Mouse (Mus musculus) monocyte, adult 2 months (primary cell): ENCODE data around the gene Ube2s.
A peak's percentile ranks its signal among the peaks of the same experiment; 100 is the strongest.
"Not testable (repeated sequence)": the region's sequence is repeated elsewhere in the genome, so short reads cannot be mapped to it uniquely, and the experiment has no call there.

Experiments
- DNase-seq, 2 experiments: peaks; one replicate each; pipeline ENCODE4 v3.0.0; 2022; ENCODE audit warnings: low spot score in 2 of 2, low read depth in 1 of 2

The Ube2s gene

DNA sequence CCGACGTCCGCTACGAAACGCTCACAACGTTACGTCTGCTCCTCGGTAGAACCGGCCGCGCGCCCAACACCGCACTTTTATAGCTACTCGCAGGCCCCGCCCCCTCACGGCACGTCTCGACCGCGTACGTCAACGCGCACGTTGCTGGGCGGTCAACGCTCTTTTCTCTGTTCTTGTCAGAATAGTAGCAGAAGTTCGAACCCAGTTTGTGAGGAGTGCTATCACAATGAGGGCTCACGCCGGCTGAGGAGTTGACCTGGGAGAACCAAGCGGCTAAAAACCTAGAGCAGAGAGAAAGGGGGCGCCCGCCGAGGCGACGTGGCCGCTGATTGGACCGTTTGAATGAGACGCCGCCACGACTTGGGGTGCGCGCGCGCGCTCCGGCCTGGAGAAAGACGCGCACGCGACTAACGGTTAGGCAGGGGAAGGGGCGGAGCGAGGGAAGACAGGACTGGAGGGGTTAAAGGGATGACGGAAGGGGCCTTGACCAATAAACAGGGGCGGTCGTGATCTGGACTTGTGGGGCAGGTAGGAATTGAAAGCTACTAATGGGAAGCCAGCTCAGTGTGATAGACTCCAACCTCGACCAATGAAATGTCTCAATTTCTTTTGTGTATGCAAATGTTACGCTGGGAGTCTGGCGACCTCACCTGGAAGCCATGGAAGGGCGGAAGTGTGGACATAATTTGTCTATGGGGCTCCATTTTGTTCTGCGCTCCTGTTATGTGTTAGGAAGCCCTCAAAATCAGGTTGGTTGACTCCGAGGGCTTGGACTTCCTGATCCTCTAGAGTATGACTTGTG is at the start of gene Ube2s:
TSS of gene Ube2s (minus strand) at position 288 of the 802 bp plus-strand sequence.
- peak; percentile 96 to 97 for DNase-seq

DNA sequence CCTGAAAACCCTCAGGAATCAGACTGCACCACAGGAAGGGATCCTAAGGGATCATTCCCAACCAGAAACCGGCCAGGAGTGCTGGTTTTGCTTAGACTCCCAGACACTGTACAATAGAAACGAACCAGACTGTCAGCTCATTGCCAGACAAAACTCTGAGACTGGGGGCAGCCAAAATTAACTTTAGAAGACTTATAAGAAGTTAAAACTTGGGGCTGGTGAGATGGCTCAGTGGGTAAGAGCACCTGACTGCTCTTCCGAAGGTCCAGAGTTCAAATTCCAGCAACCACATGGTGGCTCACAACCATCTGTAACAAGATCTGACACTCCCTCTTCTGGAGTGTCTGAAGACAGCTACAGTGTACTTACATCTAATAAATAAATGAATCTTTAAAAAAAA is 48.5 kb upstream of the Ube2s start:
- not testable (repeated sequence) for DNase-seq

DNA sequence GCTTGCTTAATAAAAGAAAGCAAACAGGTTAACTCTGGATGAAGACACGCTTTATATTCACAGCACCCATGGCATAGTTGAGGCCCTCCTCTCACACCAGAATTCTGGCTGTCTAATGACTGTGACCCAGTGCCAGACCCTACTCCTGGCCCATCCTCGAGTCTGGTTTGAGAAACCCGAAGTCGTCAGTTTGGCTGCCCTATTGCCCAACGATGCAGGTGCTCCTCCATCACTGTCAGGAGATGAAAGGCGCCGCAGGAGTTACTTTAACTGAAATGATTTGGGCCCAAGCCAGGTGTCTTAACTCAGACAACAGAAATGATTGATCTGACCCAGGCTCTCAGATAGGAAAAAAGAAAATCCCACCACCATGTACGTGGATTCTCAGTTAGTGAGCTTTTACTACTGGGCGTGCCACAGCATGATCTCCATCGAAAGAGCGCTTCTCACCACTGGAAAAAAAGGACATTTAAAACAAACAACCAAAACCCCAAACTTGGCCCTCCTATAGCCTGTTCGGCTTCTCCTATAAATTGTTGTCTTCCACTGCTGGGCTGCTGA is 47.1 kb upstream of the Ube2s start:
- DNase-seq: no peak

DNA sequence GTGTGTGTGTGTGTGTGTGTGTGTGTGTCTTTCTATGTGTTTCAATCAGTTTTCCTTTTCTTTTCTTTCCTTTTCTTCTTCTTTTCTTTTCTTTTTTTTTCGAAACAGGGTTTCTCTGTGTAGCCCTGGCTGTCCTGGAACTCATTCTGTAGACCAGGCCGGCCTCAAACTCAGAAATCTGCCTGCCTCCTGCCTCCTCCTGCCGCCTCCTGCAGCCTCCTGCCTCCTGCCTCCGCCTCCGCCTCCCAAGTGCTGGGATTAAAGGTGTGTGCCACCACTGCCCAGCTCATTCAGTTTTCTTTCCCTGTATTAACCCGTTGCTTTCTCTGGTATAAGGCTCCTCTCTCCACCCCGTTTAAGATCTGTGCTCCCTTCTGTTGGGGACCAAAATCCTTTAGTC is 44.9 kb upstream of the Ube2s start:
- DNase-seq: no peak

DNA sequence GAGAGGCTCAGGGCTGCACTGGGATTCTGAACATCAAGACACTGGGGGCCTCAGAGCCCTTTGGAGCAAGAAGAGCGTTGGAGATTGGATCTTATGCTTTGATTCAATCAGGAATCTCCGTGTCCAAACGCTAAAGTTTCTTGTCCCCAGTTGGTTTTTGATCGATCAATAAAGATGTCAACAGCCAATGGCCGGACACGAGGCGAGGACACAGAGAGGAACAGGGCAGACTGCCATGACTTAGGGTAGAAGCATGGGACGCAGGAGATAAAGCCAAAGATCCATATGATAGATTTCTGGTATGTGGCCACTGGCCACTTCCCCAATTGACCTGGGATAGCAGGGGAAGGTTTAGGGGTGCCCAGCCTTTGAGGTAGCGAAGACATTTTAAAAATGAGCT is 44.1 kb upstream of the Ube2s start:
- no peak for DNase-seq

DNA sequence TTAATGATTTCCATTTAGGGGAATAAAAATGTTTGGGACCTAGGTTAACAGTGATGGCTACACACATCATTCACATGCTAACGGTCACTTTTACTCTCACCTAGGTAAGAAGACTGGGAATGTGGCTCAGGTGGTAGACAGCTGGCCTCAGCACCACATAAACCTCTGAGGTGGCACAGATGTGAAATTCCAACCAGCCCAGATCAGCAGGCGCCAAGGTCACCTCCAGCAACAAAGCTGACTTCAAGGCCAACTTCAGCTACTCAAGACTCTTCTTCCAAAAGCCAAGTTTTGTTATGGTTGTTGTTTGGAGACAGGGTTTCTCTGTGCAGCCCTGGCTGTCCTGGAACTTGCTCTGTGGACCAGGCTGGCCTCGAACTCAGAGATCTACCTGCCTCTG is 41.2 kb upstream of the Ube2s start:
- DNase-seq: no peak

DNA sequence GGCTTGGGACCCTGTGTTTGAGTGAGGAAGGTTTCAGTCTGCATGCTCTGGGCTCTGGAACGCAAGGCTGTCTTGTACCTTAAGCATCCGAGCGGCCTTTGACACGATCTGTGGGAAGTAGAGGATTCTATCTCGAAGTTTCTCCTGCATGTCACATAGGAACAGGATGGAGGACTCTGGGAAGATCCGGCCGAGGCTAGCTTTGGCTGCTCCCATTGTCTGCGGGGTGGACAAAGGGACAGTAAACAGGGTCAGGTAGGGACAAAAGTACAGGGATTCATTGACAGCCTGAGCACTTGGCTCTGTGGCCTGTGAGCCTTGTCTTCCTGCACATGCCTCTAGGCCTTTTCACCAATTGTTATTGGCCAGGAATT is 38.9 kb upstream of the Ube2s start:
- no peak for DNase-seq

DNA sequence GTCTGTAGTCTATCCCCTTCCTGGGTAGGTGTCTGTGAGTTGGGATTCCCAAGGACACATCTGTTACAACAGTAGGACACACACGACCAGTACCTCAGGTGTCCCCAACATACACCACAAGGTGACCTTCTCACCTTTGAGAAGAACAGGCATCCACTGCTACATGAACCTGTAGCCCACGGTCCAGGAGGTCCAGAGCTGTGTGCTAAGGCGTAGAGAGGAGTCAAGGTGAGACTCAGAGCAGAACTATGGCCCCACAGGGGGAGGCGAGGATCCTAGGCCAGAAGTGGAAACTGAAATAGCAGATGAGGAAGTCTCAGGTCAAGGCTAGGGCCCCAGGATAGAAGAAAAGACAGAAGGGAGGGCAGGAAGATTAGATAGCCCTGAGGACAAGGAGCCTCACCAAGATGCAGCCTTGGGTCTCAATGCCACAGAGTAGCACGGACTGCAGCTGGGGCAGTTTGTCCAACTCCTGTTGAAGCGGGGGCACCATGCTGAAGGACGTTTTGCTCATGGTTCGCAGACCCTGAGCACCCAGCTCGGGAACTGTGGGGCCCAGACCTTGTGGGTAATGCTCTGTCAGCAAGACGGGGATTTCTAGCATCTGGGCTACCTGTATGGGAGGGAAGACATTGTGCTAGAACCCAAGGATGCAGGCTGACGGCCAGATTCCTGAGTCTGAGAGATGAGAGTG is 38.4 kb upstream of the Ube2s start:
- DNase-seq: no peak

DNA sequence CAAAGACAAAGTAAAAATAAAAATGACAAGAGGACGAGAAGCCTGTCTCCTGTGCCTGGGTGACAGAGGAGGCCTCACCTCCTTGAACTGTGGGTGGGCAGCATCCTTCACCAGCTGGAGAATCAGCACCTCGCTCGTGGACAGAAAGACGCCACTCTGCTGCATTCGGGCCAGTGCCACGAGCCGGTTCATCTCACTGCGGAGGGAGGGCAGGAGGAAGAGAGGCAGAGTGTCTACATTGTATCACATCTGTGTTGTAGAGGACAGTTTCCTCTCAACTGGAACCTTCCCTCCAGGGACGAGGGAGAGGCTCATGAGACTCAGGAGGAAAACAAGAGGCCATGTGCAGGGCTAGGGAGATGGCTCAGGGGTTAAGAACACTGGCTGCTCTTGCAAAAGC is 37.0 kb upstream of the Ube2s start:
- DNase-seq: no peak

DNA sequence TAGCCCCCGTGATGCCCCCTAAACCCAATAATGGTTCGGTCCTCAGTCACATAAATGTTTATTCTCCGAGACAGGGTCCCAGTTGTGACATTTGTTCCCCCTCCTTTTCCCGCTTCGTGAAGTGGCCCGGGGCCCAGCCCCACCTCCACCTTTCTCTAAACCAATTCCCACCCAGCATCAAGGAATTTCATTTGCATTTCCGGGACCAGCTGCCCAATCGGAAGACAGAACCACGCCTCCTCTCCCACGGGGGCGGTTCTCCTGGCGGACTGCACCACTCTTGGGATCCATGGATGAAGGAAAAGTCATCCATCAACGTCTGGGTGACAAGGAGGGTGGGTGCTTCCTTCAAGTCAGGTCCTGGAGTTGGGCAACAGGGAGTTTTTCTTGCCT is 32.5 kb upstream of the Ube2s start:
- no peak for DNase-seq

DNA sequence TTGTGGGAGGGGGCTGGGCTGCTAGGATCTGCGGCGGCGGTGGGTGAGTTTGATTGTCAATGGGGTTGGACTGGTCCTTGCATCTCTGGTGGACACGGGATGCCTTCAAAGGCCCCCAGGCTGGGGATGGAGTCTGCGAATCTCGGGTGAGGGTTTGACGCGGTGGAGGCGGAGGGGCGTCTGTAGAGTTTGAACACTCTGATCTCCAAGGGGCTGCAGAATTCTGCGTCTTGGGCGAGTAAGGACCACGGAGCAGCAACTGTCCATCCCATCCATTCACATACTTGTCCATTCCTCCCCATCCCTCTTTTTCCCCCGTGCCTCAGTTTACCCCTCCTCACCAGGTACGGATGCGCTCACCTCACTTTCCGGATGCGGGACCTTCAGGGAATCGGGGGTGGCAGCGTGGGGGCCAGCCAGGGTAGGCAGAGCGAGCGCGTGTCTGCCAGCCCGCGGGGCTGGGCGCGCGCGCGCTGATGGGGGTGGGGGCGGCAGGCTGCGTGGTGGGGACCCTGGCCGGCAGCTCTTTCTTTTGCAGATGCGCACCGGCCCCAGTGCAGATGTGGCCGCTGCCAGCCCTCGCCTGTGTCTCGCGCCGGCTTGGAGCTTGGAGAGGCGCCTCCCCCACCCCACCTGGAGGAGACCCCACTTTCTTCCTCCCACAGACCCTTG is 32.0 kb upstream of the Ube2s start, which contains the start of gene Shisa7:
TSS of gene Shisa7 (minus strand) at position 452 of the 672 bp plus-strand sequence.
- no peak for DNase-seq

DNA sequence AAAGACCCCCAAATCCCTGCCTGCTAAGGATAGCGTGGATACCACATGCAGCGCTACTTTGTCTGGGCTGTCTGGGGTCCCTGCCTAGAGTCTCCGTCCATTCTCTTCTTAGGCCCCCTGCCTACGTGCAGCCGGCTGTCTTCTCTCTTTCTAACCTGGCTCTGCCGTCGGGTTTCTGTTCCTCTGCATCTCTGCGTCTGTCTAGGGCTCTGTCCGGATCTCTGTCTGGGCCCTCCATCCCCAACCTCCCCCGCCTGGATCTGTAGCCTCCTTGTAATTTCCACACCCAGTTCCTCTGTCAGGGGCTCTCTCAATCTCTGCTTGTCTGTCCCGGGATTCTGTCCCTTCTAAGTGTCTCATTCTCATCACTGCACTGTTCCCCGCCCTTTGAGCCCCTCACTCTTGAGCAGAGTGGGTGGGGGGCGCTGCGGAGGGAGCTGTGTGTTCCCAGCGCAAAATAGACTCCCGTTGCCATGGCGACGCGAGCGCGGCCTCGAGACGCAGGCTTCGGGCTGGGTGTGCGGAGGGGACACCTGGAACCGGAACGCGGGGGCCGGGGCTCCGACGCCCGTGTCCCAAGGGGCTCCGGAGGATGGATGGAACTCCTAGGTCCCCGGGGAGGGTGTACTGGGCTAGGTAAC is 31.3 kb upstream of the Ube2s start:
- DNase-seq: no peak

DNA sequence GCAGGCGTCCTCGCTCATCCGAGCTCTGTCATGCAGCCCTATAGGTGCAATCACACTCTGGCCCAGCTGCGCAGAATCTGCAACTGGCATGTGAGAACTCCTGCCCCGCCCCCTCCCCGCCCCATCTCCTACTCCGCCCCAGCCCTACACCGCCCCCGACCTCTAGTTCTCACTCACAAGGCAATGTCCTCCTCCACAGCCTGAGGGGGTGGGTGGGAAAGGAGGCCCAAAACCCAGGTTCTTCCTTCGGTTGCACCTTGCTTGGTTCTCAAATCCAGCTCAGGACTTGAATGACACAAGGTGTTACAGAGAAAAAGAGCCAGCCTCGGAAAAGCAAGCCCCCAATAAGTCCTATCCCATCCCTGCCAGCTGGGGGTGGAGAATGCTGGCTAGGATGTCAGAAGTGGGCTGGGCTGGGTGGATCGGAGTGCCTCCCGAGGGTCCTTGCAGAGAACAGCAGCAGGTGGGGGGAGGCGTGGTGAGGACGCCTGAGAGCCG is 30.3 kb upstream of the Ube2s start:
- no peak for DNase-seq

DNA sequence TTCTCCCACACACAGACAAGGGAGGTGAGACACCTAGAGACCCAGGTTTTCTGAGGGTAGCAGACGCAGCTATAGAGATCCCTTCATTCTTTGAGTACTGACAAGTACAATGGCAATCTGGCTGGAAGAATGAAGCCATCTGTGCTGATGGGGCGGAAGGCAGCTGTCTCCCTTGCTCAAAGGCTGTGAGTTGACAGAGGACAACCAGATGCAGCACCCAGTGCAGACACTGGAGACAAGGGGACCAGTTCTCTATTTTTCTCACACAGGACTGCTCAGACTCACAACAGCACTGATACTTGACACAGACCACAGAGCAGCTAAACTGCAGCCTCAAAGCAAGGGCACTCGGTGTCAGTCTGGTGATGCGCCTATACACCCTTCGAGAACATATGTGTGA is 29.7 kb upstream of the Ube2s start:
- no peak for DNase-seq

DNA sequence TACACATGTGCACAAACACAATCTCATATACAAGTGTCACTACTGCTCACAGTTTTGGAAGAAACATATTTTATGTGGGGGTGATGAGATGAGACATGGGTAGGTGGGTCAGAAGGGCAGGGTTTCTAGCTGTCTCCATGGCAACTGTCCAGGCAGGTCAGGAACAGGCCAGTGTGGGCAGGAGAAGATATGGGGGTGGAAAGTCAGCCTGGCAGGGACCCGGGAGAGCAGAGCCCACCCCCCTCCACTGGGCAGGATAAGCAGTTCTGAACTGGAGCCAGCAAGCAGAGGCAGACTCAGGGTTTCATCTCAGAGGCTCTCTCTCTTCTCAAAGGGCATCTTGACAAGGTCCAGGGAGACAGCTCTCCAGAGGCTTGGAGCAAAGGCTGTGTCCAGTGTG is 25.2 kb upstream of the Ube2s start:
- DNase-seq: no peak

DNA sequence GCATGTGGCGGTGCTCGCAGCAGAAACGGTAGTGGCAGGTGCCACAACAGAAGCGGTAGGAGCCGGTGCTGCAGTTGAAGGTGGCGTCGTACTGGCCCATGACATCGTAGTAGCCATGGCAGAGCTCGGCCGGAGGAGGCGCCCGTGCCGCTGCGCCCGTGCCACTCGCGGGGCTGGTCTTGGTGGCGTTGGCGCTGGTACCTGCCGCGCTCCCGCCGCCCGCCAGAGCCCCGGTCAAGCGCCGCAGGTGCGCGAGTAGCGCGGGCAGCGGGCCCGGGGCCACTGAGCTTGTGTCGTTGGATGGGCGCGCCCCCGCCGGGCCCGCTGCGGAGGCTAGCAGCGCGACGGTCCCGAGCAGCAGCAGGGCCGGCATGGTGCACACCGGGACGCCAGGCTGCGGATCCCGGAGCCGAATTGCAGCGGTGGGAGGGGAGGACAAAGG is 24.0 kb upstream of the Ube2s start:
- DNase-seq: peak in 1 of 2 experiments; percentile 31

DNA sequence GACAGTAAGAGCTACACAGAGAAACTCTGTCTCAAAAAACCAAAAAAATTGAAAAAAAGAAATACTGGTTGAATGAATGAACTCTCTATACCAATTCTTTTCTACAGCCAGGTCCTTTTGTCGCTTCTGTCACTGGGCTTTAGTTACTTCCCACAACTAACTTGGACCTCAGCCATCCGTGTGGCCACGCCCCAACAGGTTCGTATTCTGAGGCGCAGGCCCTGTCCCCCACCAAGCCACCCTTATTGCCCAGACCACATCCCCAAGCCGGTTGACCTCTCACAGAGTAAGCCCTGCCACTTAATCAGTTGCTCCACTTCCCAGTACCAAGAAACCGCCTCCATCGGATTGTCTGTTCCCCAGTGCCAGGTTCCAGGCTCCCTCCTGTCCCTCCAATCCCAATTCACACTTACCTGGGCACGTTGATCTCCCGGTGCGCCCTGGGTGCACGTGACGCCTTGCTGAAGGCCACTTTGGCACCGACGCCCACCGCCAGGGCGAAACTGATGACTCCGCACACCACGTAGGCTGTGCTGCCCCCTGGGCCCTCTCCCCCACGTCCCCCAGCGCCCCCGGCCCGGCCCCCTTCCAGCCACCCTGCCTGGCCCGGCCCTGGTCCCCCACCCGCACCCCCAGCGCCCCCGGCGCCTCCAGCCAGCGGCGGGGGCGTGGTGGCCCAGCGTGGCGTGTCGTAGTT is 23.4 kb upstream of the Ube2s start:
- peak in 1 of 2 experiments; percentile 44 for DNase-seq

DNA sequence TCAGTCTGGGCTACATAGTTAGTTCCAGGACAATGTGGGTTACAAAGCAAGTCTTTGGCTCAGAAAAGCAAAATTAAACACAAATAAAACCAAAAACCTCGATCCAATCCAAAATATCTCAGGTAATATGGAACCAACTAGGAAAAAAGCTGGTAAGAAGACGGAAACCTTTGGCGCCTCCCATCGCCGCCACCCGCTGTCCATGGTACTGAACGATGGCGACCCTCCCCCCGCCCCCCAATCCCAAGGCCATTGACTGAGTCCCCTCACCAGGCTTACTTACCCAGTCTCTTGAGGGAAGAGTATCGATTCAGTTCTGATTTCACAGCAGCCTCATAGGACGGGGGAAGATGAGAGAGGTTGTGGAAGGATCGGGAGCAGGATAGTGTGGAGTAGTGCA is 18.1 kb upstream of the Ube2s start:
- DNase-seq: no peak

DNA sequence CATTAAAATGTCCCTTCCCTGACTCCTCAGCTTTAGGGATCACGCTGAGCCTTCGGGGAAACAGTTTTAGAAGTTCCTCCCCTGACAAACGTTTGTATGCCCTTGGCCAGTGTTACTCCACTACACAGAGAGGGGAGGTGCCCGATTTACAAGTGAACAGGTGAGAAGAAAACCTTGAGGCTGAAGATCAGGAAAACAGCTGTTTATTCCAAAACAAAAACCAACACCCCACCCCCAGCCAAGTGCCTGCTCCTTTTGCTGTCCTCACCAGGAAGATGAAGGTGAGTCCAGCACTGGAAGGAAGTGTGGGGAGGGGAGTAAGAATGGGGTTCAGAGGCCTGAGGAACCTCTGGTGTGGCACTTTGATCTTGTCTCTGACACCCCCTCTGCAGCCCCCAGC is 13.0 kb upstream of the Ube2s start:
- DNase-seq: no peak

DNA sequence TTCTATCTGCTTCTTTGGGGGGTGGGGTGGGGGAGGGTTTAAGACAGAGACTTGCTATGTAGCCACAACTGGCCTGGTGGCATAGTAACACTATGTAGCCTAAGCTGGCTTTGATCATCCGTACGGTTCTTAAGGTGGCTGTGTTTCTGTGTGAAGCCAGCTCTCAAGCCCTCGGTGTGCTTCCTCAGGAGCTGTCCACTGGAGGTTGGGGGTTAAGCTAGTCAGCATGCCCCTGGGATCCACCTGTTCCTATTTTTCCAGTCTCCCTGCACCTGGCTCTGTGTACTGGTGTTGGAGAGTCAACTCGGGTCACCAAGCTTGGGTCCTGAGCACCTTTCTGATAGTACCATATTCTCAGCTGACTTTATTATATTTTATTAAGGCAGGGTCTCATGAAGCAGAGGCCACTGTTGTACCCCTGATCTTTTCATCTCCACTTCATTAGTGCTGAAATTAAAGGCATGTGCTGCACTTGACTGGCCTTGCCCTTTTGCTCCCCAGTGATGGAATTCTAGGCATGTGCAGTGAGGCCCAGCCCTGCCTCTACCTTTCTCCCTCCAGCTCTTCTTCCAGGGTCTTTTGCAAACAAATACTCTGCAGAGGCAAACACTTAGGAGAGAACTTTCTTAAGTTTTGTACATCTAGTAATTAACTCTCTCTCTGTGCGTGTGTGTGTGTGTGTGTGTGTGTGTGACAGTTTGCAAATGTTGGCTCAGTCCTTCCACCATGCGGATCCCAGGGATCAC is 9.9 kb upstream of the Ube2s start:
- DNase-seq: no peak
